Mouse (Mus musculus) small intestine, adult 2 months (tissue): ENCODE results near the gene Dhrs1.

Experiments
- CTCF ChIP-seq: fragments of 200-500 bp; IDR thresholded peaks from 2 replicates; pipeline ENCODE4 v1.5.1; 2012; ENCODE audit warnings: low read depth, mild to moderate bottlenecking, control low read depth, inconsistent platforms, low read length, moderate library complexity, mixed read lengths; ENCODE audit not compliant: insufficient replicate concordance, insufficient read length; ENCODE audit errors: extremely low read depth
- POLR2A ChIP-seq: fragments of 200-500 bp; IDR thresholded peaks from 2 replicates; pipeline ENCODE4 v1.6.1; 2012; ENCODE audit warnings: low read depth, mild to moderate bottlenecking, control low read depth, inconsistent platforms, low read length, moderate library complexity

GRCm38 (mm10) chr14:55714893-55715292, 30.6 kb downstream of the Dhrs1 start:
- TF ChIP-seq CTCF (no peak), POLR2A (no peak)
